Mouse (Mus musculus) lung, embryonic 16.5 days (tissue): ENCODE data around the gene Ilf2. TPM values are rescaled to one million over a fixed set of nuclear protein-coding genes. Genes with fewer than 3 reads are reported as not detected.

Experiments used
- ATAC-seq: fragments of 200-750 bp; cut with Nextera tagmentation; 2 replicates; pipeline ENCODE4 v1.8.0; 2017; ENCODE audit warnings: low read depth, mild to moderate bottlenecking, moderate library complexity
- H3K27ac ChIP-seq: fragments of 300-500 bp; sonication (generic); 2 replicates; pipeline ENCODE4 v1.5.1; 2014; ENCODE audit warnings: mild to moderate bottlenecking, control low read depth, low read length
- H3K27me3 ChIP-seq: fragments of 300-500 bp; sonication (generic); 2 replicates; pipeline ENCODE4 v1.6.1; 2014; ENCODE audit warnings: low read depth, low read length, mixed read lengths; ENCODE audit not compliant: control insufficient read depth, insufficient read depth
- H3K36me3 ChIP-seq: fragments of 300-500 bp; sonication (generic); 2 replicates; pipeline ENCODE4 v1.6.1; 2014; ENCODE audit warnings: low read length; ENCODE audit not compliant: control insufficient read depth, insufficient read depth
- H3K4me1 ChIP-seq: fragments of 300-500 bp; sonication (generic); replicated peaks from 2 replicates; pipeline ENCODE4 v1.6.1; 2014; ENCODE audit warnings: low read length, mixed read lengths; ENCODE audit not compliant: control insufficient read depth, insufficient read depth
- H3K4me2 ChIP-seq: fragments of 300-500 bp; sonication (generic); 2 replicates; pipeline ENCODE4 v1.6.1; 2014; ENCODE audit warnings: low read depth, low read length, control low read depth
- H3K4me3 ChIP-seq: fragments of 300-500 bp; sonication (generic); 2 replicates; pipeline ENCODE4 v1.5.1; 2014; ENCODE audit warnings: mild to moderate bottlenecking, low read length, control low read depth
- H3K9ac ChIP-seq: fragments of 300-500 bp; sonication (generic); 2 replicates; pipeline ENCODE4 v1.6.1; 2014; ENCODE audit warnings: low read length, control low read depth
- H3K9me3 ChIP-seq: fragments of 300-500 bp; sonication (generic); 2 replicates; pipeline ENCODE4 v1.6.1; 2016; ENCODE audit warnings: low read length; ENCODE audit not compliant: control insufficient read depth
- WGBS: fragments of 180-500 bp; shearing (Covaris S2); extraction: QIAGEN DNeasy Blood & Tissue Kit; methylation state at CpG from one replicate; pipeline ENCODE4 v1.1.7; 2014; 5-methylcytosine and 5-hydroxymethylcytosine counted together
- polyA plus RNA-seq: library from polyadenylated mRNA; unstranded; fragments of >200 nt; fragmentation: Nextera tagmentation; extraction: Ambion mirVana; gene quantifications from 2 replicates; pipeline ENCODE4 v1.2.1, GENCODE M21; 2015

The Ilf2 gene
- polyA plus RNA-seq, 1 experiment from 2014 or later: 189 TPM

- WGBS: 83% methylated on average over 14 of the region's 14 CpGs
- Histone ChIP-seq H3K4me1 (peaks cover 4% of the 10 kb centered on the region; the same call in 1 of the 2 replicates), H3K9me3 (no peaks in the 10 kb centered on the region), H3K9ac (no peak overlapping the region), H3K27ac (no peak overlapping the region), H3K27me3 (no peaks in the 10 kb centered on the region), H3K4me2 (no peak overlapping the region), H3K4me3 (no peak overlapping the region), H3K36me3 (no peaks in the 10 kb centered on the region)
- ATAC-seq: no peak
These were observed 21.0 kb upstream of the Ilf2 start for GRCm38 (mm10) chr3:90454931-90455330.

GRCm38 (mm10) chr3:90459727-90460126, 16.2 kb upstream of the Ilf2 start:
- H3K9ac ChIP-seq: no peak overlapping the region
- ATAC-seq: no peak
- H3K27me3 ChIP-seq: no peaks in the 10 kb centered on the region; the same call in 1 of the 2 replicates
- no peak overlapping the region; the same call in 1 of the 2 replicates for H3K27ac ChIP-seq
- no peak overlapping the region for H3K4me2 ChIP-seq
- no peak overlapping the region for H3K4me3 ChIP-seq
- WGBS: 72% methylated on average over 9 of the region's 9 CpGs
- no peaks in the 10 kb centered on the region for H3K36me3 ChIP-seq
- peaks cover 2% of the 10 kb centered on the region; the same call in 1 of the 2 replicates for H3K4me1 ChIP-seq
- no peaks in the 10 kb centered on the region for H3K9me3 ChIP-seq

GRCm38 (mm10) chr3:90460315-90460714, 15.6 kb upstream of the Ilf2 start:
- peaks cover 5% of the 10 kb centered on the region for H3K27me3 ChIP-seq
- ATAC-seq: no peak
- H3K4me1 ChIP-seq: peaks cover 2% of the 10 kb centered on the region
- no peaks in the 10 kb centered on the region for H3K36me3 ChIP-seq
- no peak overlapping the region for H3K9ac ChIP-seq
- no peak overlapping the region for H3K4me2 ChIP-seq
- no peak overlapping the region for H3K4me3 ChIP-seq
- H3K27ac ChIP-seq: no peak overlapping the region; the same call in 1 of the 2 replicates
- no peaks in the 10 kb centered on the region for H3K9me3 ChIP-seq
- 65% methylated on average over 5 of the region's 5 CpGs for WGBS

- Histone ChIP-seq H3K27me3 (peaks cover 7% of the 10 kb centered on the region), H3K27ac (no peak overlapping the region), H3K9me3 (no peaks in the 10 kb centered on the region), H3K4me3 (no peak overlapping the region), H3K36me3 (no peaks in the 10 kb centered on the region), H3K9ac (no peak overlapping the region), H3K4me2 (no peak overlapping the region), H3K4me1 (peaks cover 7% of the 10 kb centered on the region)
- no peak for ATAC-seq
- WGBS: 79% methylated on average over 3 of the region's 3 CpGs
These were observed 14.0 kb upstream of the Ilf2 start for GRCm38 (mm10) chr3:90461935-90462334.

- Histone ChIP-seq H3K4me1 (peaks cover 8% of the 10 kb centered on the region), H3K27ac (no peak overlapping the region), H3K27me3 (peaks cover 7% of the 10 kb centered on the region), H3K9ac (peak overlapping the region; percentile 40; the same call in 1 of the 2 replicates), H3K9me3 (no peaks in the 10 kb centered on the region), H3K36me3 (no peaks in the 10 kb centered on the region), H3K4me3 (peak overlapping the region; percentile 75), H3K4me2 (peak overlapping the region; percentile 93)
- no peak for ATAC-seq
- 34% methylated on average over 7 of the region's 7 CpGs for WGBS
These were observed 13.3 kb upstream of the Ilf2 start for GRCm38 (mm10) chr3:90462579-90462978.

GRCm38 (mm10) chr3:90464552-90465080, 11.3 kb upstream of the Ilf2 start:
- ATAC-seq: peak; percentile 66
- Histone ChIP-seq H3K9me3 (no peaks in the 10 kb centered on the region), H3K4me3 (peak overlapping the region; percentile 75), H3K9ac (peak overlapping the region; percentile 81), H3K36me3 (no peaks in the 10 kb centered on the region), H3K27ac (peak overlapping the region; percentile 80), H3K27me3 (peaks cover 7% of the 10 kb centered on the region), H3K4me1 (peaks cover 8% of the 10 kb centered on the region), H3K4me2 (peak overlapping the region; percentile 93)
- 8% methylated on average over 37 of the region's 37 CpGs for WGBS

- Histone ChIP-seq H3K9ac (peak overlapping the region; percentile 81), H3K4me1 (peaks cover 6% of the 10 kb centered on the region), H3K36me3 (no peaks in the 10 kb centered on the region), H3K27me3 (peaks cover 7% of the 10 kb centered on the region), H3K4me3 (peak overlapping the region; percentile 75), H3K4me2 (peak overlapping the region; percentile 93), H3K27ac (peak overlapping the region; percentile 80), H3K9me3 (no peaks in the 10 kb centered on the region)
- ATAC-seq: peak; percentile 37
- WGBS: 1% methylated on average over 74 of the region's 75 CpGs
These were observed 10.7 kb upstream of the Ilf2 start for GRCm38 (mm10) chr3:90465081-90465685.

GRCm38 (mm10) chr3:90465686-90466310, 10.1 kb upstream of the Ilf2 start, which contains the start of gene Npr1:
Npr1 (minus strand) TSS chr3:90465866.
- peak; percentile 69 for ATAC-seq
- H3K27ac ChIP-seq: peak within 1 kb of the TSS; percentile 80
- under 1% methylated on average over 29 of the region's 49 CpGs for WGBS

GRCm38 (mm10) chr3:90466311-90466766, 9.6 kb upstream of the Ilf2 start:
- Histone ChIP-seq H3K27me3 (peaks cover 7% of the 10 kb centered on the region), H3K27ac (peak overlapping the region; percentile 52), H3K4me2 (peak overlapping the region; percentile 93), H3K9ac (peak overlapping the region; percentile 81), H3K4me3 (peak overlapping the region; percentile 75), H3K36me3 (no peaks in the 10 kb centered on the region), H3K4me1 (peaks cover 6% of the 10 kb centered on the region), H3K9me3 (no peaks in the 10 kb centered on the region)
- WGBS: under 1% methylated on average over 15 of the region's 15 CpGs
- peak; percentile 62 for ATAC-seq

More at GRCm38 (mm10) chr3:90465686-90466310, 10.1 kb upstream of the Ilf2 start, which contains the start of gene Npr1:
- Histone ChIP-seq H3K36me3 (no peaks in the 10 kb centered on the region), H3K4me2 (peak within 1 kb of the TSS; percentile 93), H3K27me3 (peaks cover 7% of the 10 kb centered on the region), H3K4me1 (peaks cover 6% of the 10 kb centered on the region), H3K9ac (peak within 1 kb of the TSS; percentile 81), H3K9me3 (no peaks in the 10 kb centered on the region), H3K4me3 (peak within 1 kb of the TSS; percentile 75)
